Mouse (Mus musculus) gastrocnemius, adult 2 months (tissue): ENCODE results near the gene 2210010C04Rik. TPM values are rescaled to one million over a fixed set of nuclear protein-coding genes. Genes with fewer than 3 reads are reported as not detected.
"Not testable (repeated sequence)": the region's sequence is repeated elsewhere in the genome, so short reads cannot be mapped to it uniquely, and the experiment has no call there.

Experiments
- DNase-seq: peaks from one replicate; pipeline ENCODE4 v3.0.0; 2022
- H3K27ac ChIP-seq: fragments of 200-600 bp; 2 replicates; pipeline ENCODE4 v1.8.1; 2022; ENCODE audit warnings: mild to moderate bottlenecking
- H3K4me3 ChIP-seq: fragments of 200-600 bp; 2 replicates; pipeline ENCODE4 v1.8.1; 2022; ENCODE audit warnings: mild to moderate bottlenecking, moderate library complexity
- CTCF ChIP-seq: fragments of 200-600 bp; IDR thresholded peaks from 2 replicates; pipeline ENCODE4 v1.8.1; 2022; ENCODE audit warnings: antibody characterized with exemption, mild to moderate bottlenecking, moderate library complexity
- intact Hi-C: fragments of 180-260 bp; cut with DNase I; formaldehyde crosslinking; loops from one replicate; pipeline ENCODE4 v1.15.1; 2025
- total RNA-seq, 2 experiments: library from RNA; stranded (reverse); gene quantifications; 2 replicates each; pipeline ENCODE4 v1.2.3; 2021

The 2210010C04Rik gene
- total RNA-seq, 2 experiments from 2014 or later: not detected

DNA sequence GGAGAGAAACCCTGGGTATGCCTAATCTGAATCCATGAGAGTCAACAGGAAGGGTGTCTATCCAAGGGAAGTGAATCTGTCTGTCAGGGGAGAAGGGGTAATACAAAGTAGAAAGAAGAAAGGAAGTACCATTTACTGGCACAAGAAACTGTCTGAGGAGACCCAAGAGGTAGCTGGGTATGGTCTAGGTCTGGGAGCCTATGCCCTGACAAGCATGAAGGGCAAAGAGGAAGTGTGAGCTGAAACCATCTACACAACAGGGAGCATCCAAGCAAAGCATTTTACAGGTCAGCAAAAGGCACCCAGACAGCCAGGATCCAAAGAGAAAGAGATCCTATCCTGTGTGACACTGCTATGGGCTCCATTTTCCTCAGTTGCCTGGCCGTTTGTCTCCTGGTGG, 11.9 kb upstream of the 2210010C04Rik start:
- intact Hi-C loops: no loop called here
- no peak overlapping the region for H3K4me3 ChIP-seq
- no peak for DNase-seq
- no peak for TF ChIP-seq CTCF
- no peak overlapping the region for H3K27ac ChIP-seq

DNA sequence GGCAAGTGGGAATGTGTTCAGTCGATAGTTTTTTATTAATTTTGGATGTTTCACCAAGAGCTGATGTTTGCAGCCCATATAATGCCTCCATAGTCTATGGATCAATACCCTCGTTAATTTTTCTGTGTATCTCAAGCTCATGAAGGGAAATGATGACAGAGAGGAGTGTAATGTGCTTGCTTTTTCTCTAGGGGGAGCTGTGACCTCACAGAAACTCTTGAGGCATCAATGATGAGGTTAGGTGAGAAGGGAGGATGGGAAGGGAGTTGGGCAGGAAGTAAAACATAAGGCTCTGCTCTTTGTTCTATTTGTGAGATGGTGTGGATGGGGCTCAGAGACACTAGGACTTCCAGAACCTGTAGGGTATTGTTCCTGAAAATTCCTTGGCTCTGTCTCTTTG, 11.2 kb upstream of the 2210010C04Rik start:
- intact Hi-C loops: no loop called here
- TF ChIP-seq CTCF: peak; percentile 32
- DNase-seq: no peak
- no peak overlapping the region for H3K27ac ChIP-seq
- no peak overlapping the region for H3K4me3 ChIP-seq

DNA sequence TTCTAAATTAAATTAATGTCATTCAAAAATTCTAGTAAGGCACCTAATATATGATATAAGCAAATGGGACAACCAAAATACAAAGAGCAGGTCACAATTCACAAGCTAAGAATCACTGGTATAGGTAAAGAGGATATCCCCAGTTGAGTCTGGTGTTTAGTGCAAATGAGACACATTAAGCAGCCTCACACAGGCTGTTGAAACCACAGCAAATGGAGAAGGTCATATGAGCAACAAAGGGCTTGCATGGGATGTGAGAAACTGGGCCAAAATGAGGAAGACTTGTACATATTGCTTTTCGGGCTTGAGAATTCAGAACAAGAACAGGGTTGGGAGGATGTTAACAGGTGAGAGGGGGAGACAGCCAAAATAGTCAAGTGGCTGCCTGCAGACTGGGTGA, 9.4 kb upstream of the 2210010C04Rik start:
- DNase-seq: no peak
- no peak overlapping the region for H3K4me3 ChIP-seq
- intact Hi-C loops: no loop called here
- no peak for TF ChIP-seq CTCF
- no peak overlapping the region for H3K27ac ChIP-seq

DNA sequence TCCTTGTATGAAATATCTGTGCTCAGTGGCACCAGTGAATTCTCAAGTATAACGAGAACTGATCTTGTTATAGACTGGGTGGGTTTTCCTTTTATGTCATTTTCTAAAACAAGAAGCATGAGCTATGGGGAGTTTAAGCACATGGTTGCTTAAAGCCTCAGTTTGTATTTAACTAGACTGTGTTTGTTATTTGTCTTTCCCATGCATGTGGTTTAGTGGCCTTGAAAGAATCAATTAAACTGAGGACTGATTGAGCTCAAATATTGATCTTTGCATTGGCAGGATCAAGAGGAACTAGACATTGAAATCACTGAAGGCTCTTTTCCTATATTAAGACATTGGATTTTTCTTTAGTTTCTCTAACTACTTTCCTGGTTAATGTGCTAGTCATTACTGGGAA, 9.0 kb upstream of the 2210010C04Rik start:
- H3K27ac ChIP-seq: no peak overlapping the region
- H3K4me3 ChIP-seq: no peak overlapping the region
- intact Hi-C loops: no loop called here
- TF ChIP-seq CTCF: no peak
- no peak for DNase-seq

DNA sequence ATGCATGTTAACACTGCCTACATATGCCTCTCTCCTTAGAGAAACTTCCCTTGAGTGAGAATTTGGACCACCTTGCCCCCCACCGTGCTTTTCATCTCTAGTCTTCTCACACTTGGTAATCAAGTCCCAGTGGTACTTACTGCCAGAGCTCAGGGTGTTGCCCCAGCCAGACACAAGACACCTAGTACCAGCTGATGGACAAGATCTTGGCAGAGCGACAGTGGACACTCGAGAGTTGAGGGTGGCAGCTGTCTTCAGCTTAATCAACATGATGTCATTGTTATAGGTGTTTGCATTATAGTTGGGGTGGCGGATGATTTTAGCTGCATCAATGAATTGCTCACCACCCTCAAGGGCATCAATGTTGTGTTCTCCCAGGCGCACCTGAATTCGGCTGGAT, 2.5 kb downstream of the 2210010C04Rik start:
- intact Hi-C loops: no loop called here
- Histone ChIP-seq H3K27ac (no peak overlapping the region), H3K4me3 (no peak overlapping the region)
- DNase-seq: no peak
- TF ChIP-seq CTCF: no peak

DNA sequence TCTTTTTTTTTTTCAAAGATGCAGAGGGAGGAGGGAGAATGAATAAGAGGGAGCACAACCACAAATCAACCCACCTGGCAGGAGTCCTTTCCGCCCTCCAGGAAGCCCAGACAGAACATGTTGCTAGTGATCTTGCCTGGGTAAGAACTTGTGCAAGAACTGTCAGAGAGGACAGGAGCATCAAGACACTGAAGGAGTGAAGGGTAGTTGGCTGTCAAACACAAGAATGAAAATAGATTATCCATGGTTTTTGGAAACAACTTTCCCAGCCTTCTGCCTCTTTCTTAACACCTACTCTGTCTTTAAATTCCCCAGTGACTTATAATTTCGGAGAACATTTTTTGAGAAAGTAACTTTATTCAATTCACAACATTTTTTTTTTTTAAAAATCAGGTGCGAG, 3.1 kb downstream of the 2210010C04Rik start:
- intact Hi-C loops: no loop called here
- no peak overlapping the region for H3K27ac ChIP-seq

DNA sequence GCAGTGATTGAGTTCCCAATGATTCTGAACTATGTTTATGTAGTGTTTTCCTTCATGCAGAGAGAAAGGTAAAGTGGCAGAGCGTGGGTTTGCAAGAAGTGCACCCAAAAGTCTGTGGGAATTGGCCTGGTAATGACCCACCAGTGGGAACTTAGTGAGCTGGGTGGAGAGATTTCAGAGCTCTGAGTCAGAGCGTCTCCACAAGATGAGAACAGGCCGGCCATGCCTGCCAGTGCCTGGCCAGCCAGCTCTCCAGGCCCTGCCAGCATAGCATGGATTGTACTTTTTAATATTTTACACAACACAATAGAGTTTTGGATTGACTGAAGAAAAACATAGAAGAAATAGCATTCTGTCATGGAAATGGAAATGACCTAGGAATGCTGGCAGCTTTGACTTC, 4.5 kb downstream of the 2210010C04Rik start:
- no peak overlapping the region for H3K4me3 ChIP-seq
- no peak for DNase-seq
- no peak for TF ChIP-seq CTCF
- no peak overlapping the region for H3K27ac ChIP-seq
- intact Hi-C loops: no loop called here

More for the DNA sequence above, 3.1 kb downstream of the 2210010C04Rik start:
- no peak for TF ChIP-seq CTCF
- DNase-seq: no peak
- H3K4me3 ChIP-seq: no peak overlapping the region

DNA sequence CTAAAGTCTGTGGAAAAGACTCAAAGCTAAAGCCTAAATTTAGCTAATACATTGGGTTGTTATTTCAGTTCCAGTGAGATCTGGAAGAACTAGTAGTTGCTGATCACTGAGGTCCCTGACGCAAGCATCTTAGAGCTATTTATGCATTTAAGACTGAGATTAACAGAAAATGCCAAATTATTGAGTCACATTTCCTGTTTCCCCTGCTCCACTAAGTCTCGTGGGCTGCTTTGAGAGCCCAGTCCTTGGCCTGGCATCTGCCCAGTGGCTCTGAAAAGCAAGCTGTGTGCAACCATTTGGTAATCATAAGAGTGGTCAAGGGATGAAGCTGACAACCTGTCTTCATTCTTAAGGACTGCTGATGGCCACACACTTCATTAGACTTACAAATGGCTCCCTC, 8.3 kb downstream of the 2210010C04Rik start:
- no peak for TF ChIP-seq CTCF
- H3K4me3 ChIP-seq: no peak overlapping the region
- intact Hi-C loops: no loop called here
- DNase-seq: peak; percentile 19
- no peak overlapping the region for H3K27ac ChIP-seq

DNA sequence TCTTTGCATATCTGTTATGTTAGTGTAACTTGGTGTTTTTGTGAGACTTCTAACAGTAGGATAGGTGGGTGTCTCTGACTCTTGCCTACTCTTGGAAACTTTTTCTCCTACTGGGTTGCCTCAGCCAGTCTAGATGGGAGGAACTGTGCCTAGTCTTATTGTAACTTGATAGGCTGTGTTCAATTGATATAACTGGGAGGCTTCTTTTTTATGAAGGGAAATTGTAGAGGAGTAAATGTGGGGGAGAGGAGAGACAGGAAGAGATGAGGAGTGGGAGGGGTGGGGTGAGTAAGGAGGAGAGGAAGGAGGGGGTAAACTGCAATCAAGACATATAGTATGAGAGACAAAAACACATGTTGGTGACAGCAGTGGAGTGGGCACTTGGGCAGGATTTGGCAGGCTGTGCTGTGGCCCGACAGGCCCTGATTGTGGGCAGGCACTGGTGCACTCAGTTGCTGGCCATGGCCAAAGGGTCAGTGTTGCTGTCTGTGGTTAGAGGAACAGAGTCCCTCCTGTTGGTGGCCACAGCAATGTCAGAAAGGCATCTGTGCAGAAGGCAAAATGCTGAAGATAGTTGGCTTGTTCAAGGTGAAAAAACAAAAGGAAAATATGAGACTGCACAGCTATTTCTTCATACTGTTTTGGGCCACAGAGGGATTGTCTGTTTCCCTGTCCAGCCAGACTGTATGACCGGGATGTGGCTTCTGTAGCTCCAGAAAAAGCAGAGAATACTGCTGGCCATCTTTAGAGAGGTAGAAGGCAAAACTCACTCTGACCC, 9.2 kb downstream of the 2210010C04Rik start:
- intact Hi-C loops: no loop called here
- no peak for TF ChIP-seq CTCF
- Histone ChIP-seq H3K4me3 (no peak overlapping the region), H3K27ac (no peak overlapping the region)
- no peak for DNase-seq

DNA sequence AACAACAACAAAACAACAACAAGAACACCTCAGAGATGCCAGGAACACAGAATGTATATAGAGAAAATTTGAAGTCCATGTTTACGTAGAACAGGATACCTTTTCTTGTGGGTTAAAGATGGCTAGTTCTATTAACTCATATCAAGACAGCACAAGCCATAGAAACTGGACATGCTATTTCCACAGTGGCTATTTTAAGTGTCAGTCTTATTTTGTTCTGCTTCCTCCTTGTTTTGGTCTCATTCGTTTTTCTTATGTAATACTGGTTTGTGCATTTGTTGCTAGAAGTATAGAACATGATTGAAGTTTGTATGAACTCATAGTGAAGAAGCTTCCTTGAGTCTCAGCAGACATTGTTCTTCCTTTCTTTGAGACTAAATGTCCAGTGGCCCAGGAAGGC, 16.2 kb downstream of the 2210010C04Rik start:
- H3K27ac ChIP-seq: no peak overlapping the region
- intact Hi-C loops: no loop called here
- H3K4me3 ChIP-seq: no peak overlapping the region
- TF ChIP-seq CTCF: no peak
- DNase-seq: no peak

DNA sequence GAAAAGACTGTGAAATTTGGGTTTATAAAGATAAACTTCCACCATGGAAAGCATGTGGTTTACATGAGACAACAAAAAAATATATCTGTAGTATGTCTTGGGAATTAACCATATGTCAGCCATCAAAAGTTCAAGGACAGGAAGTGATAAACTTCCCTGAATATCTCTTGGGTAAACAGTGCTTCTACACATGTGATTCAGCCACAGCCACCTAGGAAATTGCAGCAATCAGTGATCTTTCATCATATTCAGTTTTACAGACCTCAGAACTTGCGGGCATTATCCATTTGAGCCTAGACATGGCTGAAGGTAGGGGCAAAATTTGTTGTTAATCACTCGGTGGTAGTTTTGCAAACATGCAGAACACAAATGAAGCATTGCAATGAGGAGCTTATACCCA, 16.7 kb downstream of the 2210010C04Rik start:
- intact Hi-C loops: no loop called here
- TF ChIP-seq CTCF: no peak
- DNase-seq: no peak
- Histone ChIP-seq H3K4me3 (no peak overlapping the region), H3K27ac (no peak overlapping the region)

DNA sequence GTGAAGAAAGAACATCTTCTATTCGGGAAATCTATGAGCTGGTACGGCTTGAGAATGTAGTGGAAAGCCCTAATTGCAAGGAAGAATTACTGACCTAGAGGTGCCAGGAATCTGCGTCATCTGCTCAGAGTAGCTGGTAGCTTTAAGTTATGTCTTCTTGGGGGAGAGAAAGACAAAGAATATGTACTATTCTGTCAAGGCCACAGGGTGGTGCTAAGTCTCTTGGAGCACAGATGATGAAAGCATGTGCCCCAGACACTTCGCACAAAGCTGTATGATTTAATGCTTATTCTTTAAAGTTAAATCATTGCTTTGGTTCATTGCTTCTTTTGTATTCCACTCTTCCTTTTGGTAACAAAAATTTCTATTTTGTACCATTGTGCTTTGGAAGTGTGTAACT, 20.2 kb downstream of the 2210010C04Rik start:
- Histone ChIP-seq H3K27ac (no peak overlapping the region), H3K4me3 (no peak overlapping the region)
- TF ChIP-seq CTCF: no peak
- DNase-seq: no peak
- intact Hi-C loops: no loop called here

DNA sequence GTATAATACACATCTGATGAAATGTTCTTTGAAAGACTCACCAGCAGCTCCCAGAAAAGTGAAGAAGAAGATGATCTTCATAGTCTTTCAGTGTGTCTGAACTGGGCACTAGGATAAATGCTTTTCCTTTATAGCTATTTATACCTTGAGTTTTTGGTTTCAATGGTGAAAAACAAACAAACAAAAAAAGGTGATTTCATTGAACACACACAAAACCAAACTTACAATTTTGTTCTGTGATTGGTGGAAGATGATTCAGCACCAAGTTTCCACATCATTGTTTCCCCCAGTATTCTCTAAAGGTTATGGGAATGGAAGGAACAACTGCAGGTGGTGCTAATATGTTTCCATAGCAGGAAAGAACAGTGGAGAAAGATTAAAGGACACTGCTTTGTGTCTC, 35.9 kb downstream of the 2210010C04Rik start, which contains the start of gene Gm2663:
TSS of gene Gm2663 (minus strand) at position 101 of the 400 bp plus-strand sequence.
- DNase-seq, H3K4me3 ChIP-seq, intact Hi-C loops, H3K27ac ChIP-seq: not testable (repeated sequence)

Other genes starting within 250 kb of the 2210010C04Rik start
- gene Moxd2, start 148.0 kb downstream of the 2210010C04Rik start, total RNA-seq: not detected
- gene Prss58, start 135.1 kb downstream of the 2210010C04Rik start, total RNA-seq: not detected
- gene 1700074P13Rik, start 95.0 kb downstream of the 2210010C04Rik start, total RNA-seq: not detected
- not detected for gene Gm4744, start 83.6 kb downstream of the 2210010C04Rik start, total RNA-seq
- gene 1810009J06Rik, start 70.8 kb downstream of the 2210010C04Rik start, total RNA-seq: not detected
- not detected for gene Gm2663, start 36.0 kb downstream of the 2210010C04Rik start, total RNA-seq